Mouse (Mus musculus): Measurements from ENCODE around the gene Vti1a.

The Vti1a gene

GRCm38 (mm10) chr19:55378884-55379283 lies 62.8 kb downstream of the Vti1a start:
- no peak for DNase-seq (ENCODE audit: low read depth, low spot score)

GRCm38 (mm10) chr19:55380764-55381163 lies 64.7 kb downstream of the Vti1a start:
- no peak for DNase-seq (ENCODE audit: low read depth, low spot score)

- DNase-seq (ENCODE audit: low read depth, low spot score), result no peak
These were observed 65.2 kb downstream of the Vti1a start for GRCm38 (mm10) chr19:55381343-55381742.

- no peak for DNase-seq (ENCODE audit: low read depth, low spot score)
These were observed 66.7 kb downstream of the Vti1a start for GRCm38 (mm10) chr19:55382745-55383144.

- no peak for DNase-seq (ENCODE audit: low read depth, low spot score)
These were observed 68.5 kb downstream of the Vti1a start for GRCm38 (mm10) chr19:55384634-55385033.

- DNase-seq (ENCODE audit: low read depth, low spot score), result no peak
These were observed 72.9 kb downstream of the Vti1a start for GRCm38 (mm10) chr19:55389019-55389418.

- no peak for DNase-seq (ENCODE audit: low read depth, low spot score)
These were observed 74.2 kb downstream of the Vti1a start for GRCm38 (mm10) chr19:55390323-55390722.

- DNase-seq (ENCODE audit: low read depth, low spot score), result peak; percentile 56
These were observed 85.5 kb downstream of the Vti1a start for GRCm38 (mm10) chr19:55401638-55402037.

GRCm38 (mm10) chr19:55408486-55408885 lies 92.4 kb downstream of the Vti1a start:
- DNase-seq (ENCODE audit: low read depth, low spot score), result peak; percentile 3

GRCm38 (mm10) chr19:55411415-55411814 lies 95.3 kb downstream of the Vti1a start:
- no peak for DNase-seq (ENCODE audit: low read depth, low spot score)

GRCm38 (mm10) chr19:55411894-55412293 lies 95.8 kb downstream of the Vti1a start:
- no peak for DNase-seq (ENCODE audit: low read depth, low spot score)

GRCm38 (mm10) chr19:55414050-55414449 lies 98.0 kb downstream of the Vti1a start:
- DNase-seq (ENCODE audit: low read depth, low spot score), result peak; percentile 45

- no peak for DNase-seq (ENCODE audit: low read depth, low spot score)
These were observed 102.7 kb downstream of the Vti1a start for GRCm38 (mm10) chr19:55418756-55419155.

- DNase-seq (ENCODE audit: low read depth, low spot score), result no peak
These were observed 103.9 kb downstream of the Vti1a start for GRCm38 (mm10) chr19:55419961-55420360.

GRCm38 (mm10) chr19:55421816-55422215 lies 105.7 kb downstream of the Vti1a start:
- no peak for DNase-seq (ENCODE audit: low read depth, low spot score)

GRCm38 (mm10) chr19:55422311-55423064 lies 106.4 kb downstream of the Vti1a start:
- DNase-seq (ENCODE audit: low read depth, low spot score), result no peak

- DNase-seq (ENCODE audit: low read depth, low spot score), result no peak
These were observed 107.1 kb downstream of the Vti1a start for GRCm38 (mm10) chr19:55423065-55423716.

GRCm38 (mm10) chr19:55423952-55424351 lies 107.9 kb downstream of the Vti1a start:
- no peak for DNase-seq (ENCODE audit: low read depth, low spot score)

- no peak for DNase-seq (ENCODE audit: low read depth, low spot score)
These were observed 108.4 kb downstream of the Vti1a start for GRCm38 (mm10) chr19:55424507-55424906.

GRCm38 (mm10) chr19:55440306-55440705 lies 124.2 kb downstream of the Vti1a start:
- no peak for DNase-seq (ENCODE audit: low read depth, low spot score)

GRCm38 (mm10) chr19:55443618-55444017 lies 127.5 kb downstream of the Vti1a start:
- DNase-seq (ENCODE audit: low read depth, low spot score), result no peak

- no peak for DNase-seq (ENCODE audit: low read depth, low spot score)
These were observed 133.0 kb downstream of the Vti1a start for GRCm38 (mm10) chr19:55449084-55449483.

GRCm38 (mm10) chr19:55449506-55449905 lies 133.4 kb downstream of the Vti1a start:
- no peak for DNase-seq (ENCODE audit: low read depth, low spot score)
